Comparison of ENCODE assay signal across 16 mouse cellular contexts in the genomic region with DNA sequence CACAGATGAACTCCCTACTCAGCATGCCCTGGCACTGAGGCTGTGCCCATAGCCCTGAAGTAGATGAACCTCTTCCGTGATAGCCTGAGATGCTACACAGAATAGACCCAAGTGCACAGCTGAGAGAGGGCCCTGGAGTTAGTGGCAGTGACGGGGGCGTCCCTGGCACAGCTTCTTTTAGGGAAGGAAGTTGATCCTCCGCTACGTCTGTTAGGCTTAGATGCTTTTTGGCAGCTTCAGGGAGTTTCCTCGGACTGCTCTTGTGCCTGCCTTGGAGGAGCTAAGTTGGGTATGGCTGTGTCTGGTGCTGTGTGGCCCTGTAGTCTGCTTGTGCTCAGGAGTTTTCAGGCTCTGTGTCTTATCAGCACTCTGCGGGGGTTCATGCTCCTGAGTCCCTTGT. TPM values are rescaled to one million over a fixed set of nuclear protein-coding genes. Genes with fewer than 3 reads are reported as not detected.
DNase-seq lines count a peak whose midpoint lies in the region; ATAC-seq and TF ChIP-seq lines count a peak whose summit lies in the region.
"Had no signal": no experiment of that assay in that cellular context is flagged by ENCODE, and none has a peak within 500 bp of the region (broad histone marks: within the 10 kb centered on the region; RNA-seq: fewer than 3 reads in every experiment).

No protein-coding gene starts in this region.

- WGBS in stomach, embryonic 15.5 days: 78% methylated on average over 7 of the region's 7 CpGs
- WGBS in stomach, postnatal 0 days: 72% methylated on average over 7 of the region's 7 CpGs

- no peak overlapping the region for H3K4me2 ChIP-seq in stomach, embryonic 15.5 days
- no peak overlapping the region for H3K4me2 ChIP-seq in stomach, postnatal 0 days (replicated peaks; ENCODE audit: low read depth)
- H3K4me2 ChIP-seq: lung, embryonic 15.5 days had no signal

- H3K27ac ChIP-seq in layer of hippocampus, adult 2 months: no peak overlapping the region
- H3K27ac ChIP-seq in stomach, embryonic 15.5 days: no peak overlapping the region
- no peak overlapping the region for H3K27ac ChIP-seq in stomach, postnatal 0 days (replicated peaks)
- H3K27ac ChIP-seq: lung, embryonic 15.5 days had no signal

- H3K36me3 ChIP-seq in stomach, embryonic 15.5 days: peaks cover 25% of the 10 kb centered on the region
- H3K36me3 ChIP-seq in stomach, postnatal 0 days (ENCODE audit: control insufficient read depth, insufficient read depth, low read length): peaks cover 27% of the 10 kb centered on the region

- 0 out of 2 replicates have a peak overlapping the region, but pooled peaks have one; percentile 8 for H3K9ac ChIP-seq in stomach, embryonic 15.5 days
- no peak overlapping the region for H3K9ac ChIP-seq in stomach, postnatal 0 days (ENCODE audit: low read length)
- H3K9ac ChIP-seq: lung, embryonic 15.5 days had no signal

- ATAC-seq in frontal cortex, adult (ENCODE audit: low TSS enrichment): peak; percentile 56
- ATAC-seq in stomach, embryonic 15.5 days (ENCODE audit: insufficient read depth, low FRiP score, low read depth): no peak
- ATAC-seq in stomach, postnatal 0 days (ENCODE audit: low FRiP score, low TSS enrichment): no peak
- no peak for ATAC-seq in monocyte, adult 5-6 weeks (replicated peaks; ENCODE audit: insufficient number of reproducible peaks, low FRiP score, low TSS enrichment, poor library complexity, severe bottlenecking)
- ATAC-seq: inflammation-experienced regulatory T-cells, adult 6 months had no signal

- DNase-seq in frontal cortex, postnatal 14 days (ENCODE audit: low spot score in 2 of 2): no peak
- DNase-seq in layer of hippocampus, adult 2 months (ENCODE audit: low spot score in 2 of 2): peak; percentile 51 to 75
- DNase-seq in layer of hippocampus, postnatal 10 days (ENCODE audit: low spot score in 2 of 2): no peak
- DNase-seq in stomach, postnatal 0 days (ENCODE audit: low spot score): no peak
- DNase-seq in thymus, postnatal 4 days: no peak
- DNase-seq: adrenal gland, postnatal 36 days; thymus, postnatal 14 days had no signal

- H3K4me3 ChIP-seq in layer of hippocampus, adult 2 months: no peak overlapping the region
- H3K4me3 ChIP-seq in stomach, embryonic 15.5 days (replicated peaks): no peak overlapping the region
- no peak overlapping the region for H3K4me3 ChIP-seq in stomach, postnatal 0 days (ENCODE audit: low read depth, low read length)
- H3K4me3 ChIP-seq: lung, embryonic 15.5 days had no signal

- no peaks in the 10 kb centered on the region for H3K9me3 ChIP-seq in stomach, embryonic 15.5 days
- no peaks in the 10 kb centered on the region for H3K9me3 ChIP-seq in stomach, postnatal 0 days (ENCODE audit: control insufficient read depth, low read length)
- H3K9me3 ChIP-seq: G1E; lung, embryonic 15.5 days had no signal

- TF ChIP-seq CTCF in layer of hippocampus, adult 2 months (conservative IDR thresholded peaks at IDR 0.05): no peak
- no peak for TF ChIP-seq CTCF in stomach, postnatal 0 days (IDR thresholded peaks at IDR 0.05; ENCODE audit: low read depth)

- no peaks in the 10 kb centered on the region for H3K27me3 ChIP-seq in stomach, embryonic 15.5 days (replicated peaks)
- H3K27me3 ChIP-seq in stomach, postnatal 0 days (ENCODE audit: control insufficient read depth, insufficient read depth, low read length): no peaks in the 10 kb centered on the region
- H3K27me3 ChIP-seq: lung, embryonic 15.5 days had no signal

- H3K4me1 ChIP-seq in stomach, embryonic 15.5 days: peaks cover 24% of the 10 kb centered on the region
- 0 out of 2 replicates have a peak, but pooled peaks cover 3% of the 10 kb centered on the region for H3K4me1 ChIP-seq in stomach, postnatal 0 days (replicated peaks; ENCODE audit: control insufficient read depth, insufficient read depth)

- TF ChIP-seq EP300 in stomach, postnatal 0 days (optimal IDR thresholded peaks at IDR 0.05): no peak

RNA-seq across cellular contexts. Expression of a gene that starts 4.8 kb away (rescaled TPM):
- 10 to 100 TPM; 36.6 to 43.9 TPM for total RNA-seq in layer of hippocampus, adult 2 months (2021)
- 10 to 100 TPM; 40.1 to 43.6 TPM for total RNA-seq in layer of hippocampus, postnatal 10 days (2021)
- 19.3 and 22.1 TPM in 2 replicates for polyA plus RNA-seq in stomach, embryonic 15.5 days (2015; fragmentation: Nextera tagmentation; extraction: Ambion mirVana)
- 9.7 and 12.4 TPM in 2 replicates for polyA plus RNA-seq in stomach, postnatal 0 days (2015; fragmentation: Nextera tagmentation; extraction: Ambion mirVana)
- 14.6 to 21.7 TPM (median 15.7 TPM) in 3 replicates for total RNA-seq in monocyte, adult 5-6 weeks (2017)

RNA-seq across cellular contexts. Expression of a gene that starts 15.5 kb away (rescaled TPM):
- 100 to 1,000 TPM; 146 to 155 TPM for total RNA-seq in layer of hippocampus, adult 2 months (2021)
- total RNA-seq in layer of hippocampus, postnatal 10 days (2021): 100 to 1,000 TPM; 211 to 212 TPM
- polyA plus RNA-seq in stomach, embryonic 15.5 days (2015; fragmentation: Nextera tagmentation; extraction: Ambion mirVana): 6.3 and 6.9 TPM in 2 replicates
- 5.0 and 5.9 TPM in 2 replicates for polyA plus RNA-seq in stomach, postnatal 0 days (2015; fragmentation: Nextera tagmentation; extraction: Ambion mirVana)
- total RNA-seq in monocyte, adult 5-6 weeks (2017): not detected in 3 replicates
- total RNA-seq: G1E; megakaryocyte-erythroid progenitor cell, adult 5-6 weeks had no signal

RNA-seq across cellular contexts. Expression of a gene that starts 16.0 kb away (rescaled TPM):
- 1 to 10 TPM; 2.0 to 2.3 TPM for total RNA-seq in layer of hippocampus, adult 2 months (2021)
- 1 to 10 TPM; 1.3 to 1.6 TPM for total RNA-seq in layer of hippocampus, postnatal 10 days (2021)
- polyA plus RNA-seq in stomach, embryonic 15.5 days (2015; fragmentation: Nextera tagmentation; extraction: Ambion mirVana): 0.30 and 0.46 TPM in 2 replicates
- polyA plus RNA-seq in stomach, postnatal 0 days (2015; fragmentation: Nextera tagmentation; extraction: Ambion mirVana): 1.2 and 1.8 TPM in 2 replicates
- not detected in 3 replicates for total RNA-seq in monocyte, adult 5-6 weeks (2017)
- total RNA-seq: adrenal gland, postnatal 36 days; G1E; megakaryocyte-erythroid progenitor cell, adult 5-6 weeks had no signal
- polyA plus RNA-seq: G1E; heart, embryonic 14.5 days; inflammation-experienced regulatory T-cells, adult 6 months; kidney, embryonic 16.5 days had no signal

RNA-seq across cellular contexts. Expression of a gene that starts 21.7 kb away (rescaled TPM):
- 10 to 100 TPM; 22.3 to 22.4 TPM for total RNA-seq in layer of hippocampus, adult 2 months (2021)
- total RNA-seq in layer of hippocampus, postnatal 10 days (2021): 10 to 100 TPM; 19.3 to 22.4 TPM
- polyA plus RNA-seq in stomach, embryonic 15.5 days (2015; fragmentation: Nextera tagmentation; extraction: Ambion mirVana): 40.9 and 44.1 TPM in 2 replicates
- 27.2 and 27.7 TPM in 2 replicates for polyA plus RNA-seq in stomach, postnatal 0 days (2015; fragmentation: Nextera tagmentation; extraction: Ambion mirVana)
- total RNA-seq in monocyte, adult 5-6 weeks (2017): 12.4 to 19.8 TPM (median 15.4 TPM) in 3 replicates

RNA-seq across cellular contexts. Expression of a gene that starts 21.8 kb away (rescaled TPM):
- total RNA-seq in layer of hippocampus, adult 2 months (2021): 1 to 10 TPM; 3.3 to 3.4 TPM
- total RNA-seq in layer of hippocampus, postnatal 10 days (2021): 1 to 10 TPM; 4.8 to 5.0 TPM
- 3.2 and 3.5 TPM in 2 replicates for polyA plus RNA-seq in stomach, embryonic 15.5 days (2015; fragmentation: Nextera tagmentation; extraction: Ambion mirVana)
- 3.3 and 3.7 TPM in 2 replicates for polyA plus RNA-seq in stomach, postnatal 0 days (2015; fragmentation: Nextera tagmentation; extraction: Ambion mirVana)
- 0.48 to 3.0 TPM (median 2.1 TPM) in 3 replicates for total RNA-seq in monocyte, adult 5-6 weeks (2017)

Comparison
In these comparisons a context has a peak if more than half of its experiments do, and no peak if none do; other contexts are left out.
1. DNase-seq: peak in layer of hippocampus, adult 2 months (2 of 2); none in frontal cortex, postnatal 14 days (0 of 2), layer of hippocampus, postnatal 10 days (0 of 2), stomach, postnatal 0 days (single experiment) and thymus, postnatal 4 days (single experiment).
2. RNA of a gene that starts 15.5 kb away (total RNA-seq): 211 to 212 TPM in layer of hippocampus, postnatal 10 days and 146 to 155 TPM in layer of hippocampus, adult 2 months; not detected in monocyte, adult 5-6 weeks; every median in the first group is over 100 times any median in the second.